Mouse (Mus musculus) spleen, adult 2 months (tissue): ENCODE data around the gene 2310034G01Rik.

Experiments used
- CTCF ChIP-seq: fragments of 200-500 bp; IDR thresholded peaks from 2 replicates; pipeline ENCODE4 v1.5.1; 2011; ENCODE audit warnings: mild to moderate bottlenecking, inconsistent platforms; ENCODE audit not compliant: insufficient read depth, insufficient read length, insufficient replicate concordance; ENCODE audit errors: extremely low read depth
- POLR2A ChIP-seq: fragments of 200-500 bp; IDR thresholded peaks from 2 replicates; pipeline ENCODE4 v1.6.1; 2011; ENCODE audit warnings: low read depth, low read length, inconsistent platforms

DNA sequence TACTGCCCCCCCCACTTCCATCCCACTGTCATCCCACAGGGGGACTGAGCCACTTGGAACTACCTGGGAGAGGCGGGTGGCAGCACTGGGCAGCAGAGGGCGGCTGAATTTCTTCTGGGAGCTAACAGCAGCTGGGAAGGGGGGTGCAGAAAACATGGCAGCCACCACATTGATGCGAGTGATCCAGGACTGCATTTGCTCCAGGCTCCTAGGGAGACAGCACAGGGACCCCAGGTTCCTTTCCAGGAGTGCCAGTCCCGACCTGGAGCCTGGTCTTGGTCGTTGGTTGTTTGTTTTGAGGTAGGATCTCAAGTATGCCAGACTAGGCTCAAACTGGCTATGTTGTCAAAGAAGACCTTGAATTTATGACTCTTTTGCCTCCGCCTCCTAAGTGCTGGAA lies 36.5 kb downstream of the 2310034G01Rik start:
- TF ChIP-seq CTCF (no peak), POLR2A (no peak)
